ENCODE assay signal across 9 mouse cellular contexts in genomic region chr4:47577490-47577889, GRCm38 (mm10).
A peak's percentile ranks its signal among the peaks of the same experiment; 100 is the strongest.
DNase-seq lines count a peak whose midpoint lies in the region; ATAC-seq and TF ChIP-seq lines count a peak whose summit lies in the region.
"Had no signal": no experiment of that assay in that cellular context is flagged by ENCODE, and none has a peak within 500 bp of the region (broad histone marks: within the 10 kb centered on the region; RNA-seq: fewer than 3 reads in every experiment).

No protein-coding gene starts in this region.

- H3K4me1 ChIP-seq in intestine, postnatal 0 days (replicated peaks; ENCODE audit: control insufficient read depth, insufficient read depth, low read length) = no peaks in the 10 kb centered on the region
- H3K4me1 ChIP-seq in intestine, embryonic 16.5 days (ENCODE audit: control insufficient read depth, insufficient read depth, low read length) = no peaks in the 10 kb centered on the region

- no peaks in the 10 kb centered on the region for H3K36me3 ChIP-seq in intestine, postnatal 0 days (ENCODE audit: control insufficient read depth, insufficient read depth)
- H3K36me3 ChIP-seq in intestine, embryonic 16.5 days (ENCODE audit: control insufficient read depth, insufficient read depth, low read length) = no peaks in the 10 kb centered on the region
- H3K36me3 ChIP-seq: limb, embryonic 13.5 days had no signal

- peak; percentile 56 for TF ChIP-seq CTCF in intestine, postnatal 0 days (IDR thresholded peaks at IDR 0.05; ENCODE audit: low read depth)

- H3K4me2 ChIP-seq in intestine, postnatal 0 days (replicated peaks; ENCODE audit: low read depth) = no peak overlapping the region
- H3K4me2 ChIP-seq in intestine, embryonic 16.5 days (ENCODE audit: low read depth, low read length) = no peak overlapping the region
- H3K4me2 ChIP-seq: limb, embryonic 13.5 days had no signal

- H3K9me3 ChIP-seq in intestine, postnatal 0 days (ENCODE audit: control insufficient read depth) = no peaks in the 10 kb centered on the region
- no peaks in the 10 kb centered on the region for H3K9me3 ChIP-seq in intestine, embryonic 16.5 days (ENCODE audit: control insufficient read depth, low read length)
- H3K9me3 ChIP-seq: limb, embryonic 13.5 days had no signal

- no peaks in the 10 kb centered on the region for H3K27me3 ChIP-seq in intestine, postnatal 0 days (replicated peaks; ENCODE audit: control insufficient read depth, insufficient read depth, low read length)
- no peaks in the 10 kb centered on the region for H3K27me3 ChIP-seq in intestine, embryonic 16.5 days (replicated peaks; ENCODE audit: control insufficient read depth, insufficient read depth, low read length)

- peak; percentile 10 to 15 for DNase-seq in urinary bladder, postnatal 36 days (ENCODE audit: low spot score in 2 of 2)
- no peak for DNase-seq in urinary bladder, postnatal 10 days (ENCODE audit: low spot score)
- DNase-seq in frontal cortex, postnatal 25 days (ENCODE audit: low spot score in 2 of 2) = peak; percentile 11 to 23
- DNase-seq in lung, postnatal 36 days = peak; percentile 5
- DNase-seq in thymus, postnatal 10 days (ENCODE audit: low spot score in 2 of 2) = no peak
- DNase-seq in ovary, adult 18-20 months (ENCODE audit: low spot score) = no peak

- H3K4me3 ChIP-seq in intestine, postnatal 0 days (ENCODE audit: low read depth, low read length) = no peak overlapping the region
- H3K4me3 ChIP-seq in intestine, embryonic 16.5 days (ENCODE audit: low read length) = no peak overlapping the region
- H3K4me3 ChIP-seq: limb, embryonic 13.5 days had no signal

- ATAC-seq in intestine, postnatal 0 days = no peak
- no peak for ATAC-seq in intestine, embryonic 16.5 days

- H3K27ac ChIP-seq in intestine, postnatal 0 days (ENCODE audit: low read depth, low read length) = no peak overlapping the region
- H3K27ac ChIP-seq in intestine, embryonic 16.5 days (ENCODE audit: low read length) = no peak overlapping the region
- H3K27ac ChIP-seq: limb, embryonic 13.5 days had no signal

- no peak overlapping the region for H3K9ac ChIP-seq in intestine, postnatal 0 days (ENCODE audit: low read depth, low read length)
- H3K9ac ChIP-seq in intestine, embryonic 16.5 days (ENCODE audit: low read depth, low read length) = no peak overlapping the region
- H3K9ac ChIP-seq: limb, embryonic 13.5 days had no signal

- WGBS in intestine, postnatal 0 days = 87% methylated on average over 3 of the region's 3 CpGs
- WGBS in intestine, embryonic 16.5 days = 90% methylated on average over 3 of the region's 3 CpGs

Comparison
In these comparisons a context has a peak if more than half of its experiments do, and no peak if none do; other contexts are left out.
1. DNase-seq: peak in urinary bladder, postnatal 36 days (2 of 2), frontal cortex, postnatal 25 days (2 of 2) and lung, postnatal 36 days (single experiment); none in urinary bladder, postnatal 10 days (single experiment), thymus, postnatal 10 days (0 of 2) and ovary, adult 18-20 months (single experiment).